Mouse (Mus musculus) olfactory bulb, adult 2 months (tissue): ENCODE results near the gene S100a8. TPM values are rescaled to one million over a fixed set of nuclear protein-coding genes. Genes with fewer than 3 reads are reported as not detected.

Source experiments
- H3K27ac ChIP-seq: fragments of 200-500 bp; 2 replicates; pipeline ENCODE4 v1.5.1; 2012; ENCODE audit warnings: low read depth, low read length; ENCODE audit not compliant: insufficient read depth
- H3K4me1 ChIP-seq: fragments of 200-500 bp; 2 replicates; pipeline ENCODE4 v1.6.1; 2012; ENCODE audit warnings: low read length; ENCODE audit not compliant: control insufficient read depth, insufficient read depth
- H3K4me3 ChIP-seq: fragments of 200-500 bp; 2 replicates; pipeline ENCODE4 v1.5.1; 2012; ENCODE audit warnings: mild to moderate bottlenecking, low read depth, low read length, moderate library complexity; ENCODE audit not compliant: insufficient read depth
- CTCF ChIP-seq: fragments of 200-500 bp; IDR thresholded peaks from 2 replicates; pipeline ENCODE4 v1.5.1; 2012; ENCODE audit warnings: low read depth, mild to moderate bottlenecking, low read length, moderate library complexity; ENCODE audit not compliant: insufficient read depth
- POLR2A ChIP-seq: fragments of 200-500 bp; IDR thresholded peaks from 2 replicates; pipeline ENCODE4 v1.6.1; 2012; ENCODE audit warnings: mild to moderate bottlenecking, low read depth, low read length, moderate library complexity; ENCODE audit not compliant: insufficient read depth
- WGBS: fragments of 180-500 bp; shearing (Covaris S2); methylation state at CpG from one replicate; pipeline ENCODE4 v1.1.7; 2018; 5-methylcytosine and 5-hydroxymethylcytosine counted together
- polyA plus RNA-seq: library from polyadenylated mRNA; stranded (reverse); fragments of >200 nt; gene quantifications from 2 replicates; pipeline ENCODE4 v1.2.4, GENCODE M21; 2012; ENCODE audit warnings: low replicate concordance; ENCODE audit not compliant: missing spikeins, insufficient read depth, insufficient read length

Gene S100a8
- polyA plus RNA-seq, 1 experiment: not detected

- H3K4me3 ChIP-seq: no peak overlapping the region
- TF ChIP-seq CTCF (no peak), POLR2A (no peak)
- peaks cover 10% of the 10 kb centered on the region for H3K4me1 ChIP-seq
- H3K27ac ChIP-seq: no peak overlapping the region
- 73% methylated on average over 1 of the region's 1 CpGs for WGBS
Observed at GRCm38 (mm10) chr3:90638511-90639275, 30.1 kb upstream of the S100a8 start.

- TF ChIP-seq CTCF: no peak
- TF ChIP-seq POLR2A: no peak
- Histone ChIP-seq H3K4me1 (peaks cover 14% of the 10 kb centered on the region), H3K27ac (no peak overlapping the region), H3K4me3 (no peak overlapping the region)
- 57% methylated on average over 7 of the region's 7 CpGs for WGBS
Observed at GRCm38 (mm10) chr3:90639511-90640154, 29.1 kb upstream of the S100a8 start.

- Histone ChIP-seq H3K4me1 (peaks cover 14% of the 10 kb centered on the region), H3K4me3 (no peak overlapping the region), H3K27ac (no peak overlapping the region)
- WGBS: 84% methylated on average over 7 of the region's 7 CpGs
- TF ChIP-seq POLR2A (no peak), CTCF (no peak)
Observed at GRCm38 (mm10) chr3:90640981-90641380, 27.8 kb upstream of the S100a8 start.

- H3K4me1 ChIP-seq: peaks cover 16% of the 10 kb centered on the region
- 52% methylated on average over 3 of the region's 3 CpGs for WGBS
- TF ChIP-seq CTCF (no peak; the same call in 1 of the 2 replicates), POLR2A (no peak)
- no peak overlapping the region for H3K4me3 ChIP-seq
- no peak overlapping the region for H3K27ac ChIP-seq
Observed at GRCm38 (mm10) chr3:90644220-90644619, 24.6 kb upstream of the S100a8 start.

- no peak for TF ChIP-seq CTCF
- no peak for TF ChIP-seq POLR2A
- Histone ChIP-seq H3K4me1 (peaks cover 13% of the 10 kb centered on the region), H3K4me3 (no peak overlapping the region), H3K27ac (no peak overlapping the region)
- 91% methylated on average over 1 of the region's 1 CpGs for whole genome bisulfite sequencing
Observed at GRCm38 (mm10) chr3:90647291-90647690, 21.5 kb upstream of the S100a8 start.

- Histone ChIP-seq H3K4me1 (peaks cover 6% of the 10 kb centered on the region; the same call in 1 of the 2 replicates), H3K4me3 (no peak overlapping the region), H3K27ac (peak overlapping the region; percentile 79; the same call in 1 of the 2 replicates)
- TF ChIP-seq POLR2A (no peak), CTCF (no peak)
Observed at GRCm38 (mm10) chr3:90648981-90649380, 19.8 kb upstream of the S100a8 start.

GRCm38 (mm10) chr3:90649832-90650231 lies 18.9 kb upstream of the S100a8 start:
- no peak overlapping the region for H3K27ac ChIP-seq
- no peak overlapping the region for H3K4me3 ChIP-seq
- peaks cover 2% of the 10 kb centered on the region; the same call in 1 of the 2 replicates for H3K4me1 ChIP-seq
- 64% methylated on average over 2 of the region's 2 CpGs for WGBS
- TF ChIP-seq POLR2A (no peak), CTCF (no peak)

- H3K4me1 ChIP-seq: no peaks in the 10 kb centered on the region
- H3K27ac ChIP-seq: no peak overlapping the region
- TF ChIP-seq CTCF: peak; percentile 48
- no peak for TF ChIP-seq POLR2A
- 38% methylated on average over 5 of the region's 5 CpGs for WGBS
- H3K4me3 ChIP-seq: no peak overlapping the region
Observed at GRCm38 (mm10) chr3:90652878-90653508, 15.8 kb upstream of the S100a8 start.

GRCm38 (mm10) chr3:90653717-90654116 lies 15.1 kb upstream of the S100a8 start, which contains the start of gene S100a7a:
Gene S100a7a, plus strand, starts transcription at chr3:90654017.
- no peaks in the 10 kb centered on the region for H3K4me1 ChIP-seq
- H3K27ac ChIP-seq: no peak within 1 kb of the TSS
- no peak within 1 kb of the TSS for H3K4me3 ChIP-seq
- TF ChIP-seq POLR2A (no peak), CTCF (no peak)
